Mouse (Mus musculus) cerebellum, adult 2 months (tissue): ENCODE measurements around the gene Rabgap1l.

Source experiments
- CTCF ChIP-seq: fragments of 200-500 bp; IDR thresholded peaks from 2 replicates; pipeline ENCODE4 v1.5.1; 2011; ENCODE audit warnings: low read depth, mild to moderate bottlenecking, control low read depth, low read length, moderate library complexity, borderline replicate concordance; ENCODE audit not compliant: insufficient read depth
- POLR2A ChIP-seq: fragments of 200-500 bp; IDR thresholded peaks from 2 replicates; pipeline ENCODE4 v1.6.1; 2011; ENCODE audit warnings: low read length, control low read depth, borderline replicate concordance; ENCODE audit not compliant: insufficient read depth

DNA sequence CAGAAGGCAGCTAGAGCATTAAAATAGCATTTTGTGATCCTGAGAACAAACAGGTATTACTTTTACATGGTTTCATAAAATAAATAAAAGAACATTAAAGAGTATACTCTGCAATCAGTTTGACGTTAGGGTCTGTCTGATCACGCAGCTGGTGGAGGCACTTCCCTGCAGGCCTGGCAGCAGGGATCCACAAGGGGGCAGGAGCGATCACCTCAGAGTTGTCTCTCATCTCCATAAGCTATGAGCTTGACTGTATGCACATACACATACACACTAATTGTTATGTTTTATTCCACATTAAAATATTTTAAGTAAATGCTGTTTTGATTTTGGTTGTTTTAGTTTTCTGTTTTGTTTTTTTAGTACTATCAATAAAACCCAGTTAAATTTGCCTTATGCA lies 34.8 kb downstream of the Rabgap1l start:
- TF ChIP-seq POLR2A (no peak), CTCF (peak; percentile 69)
